Mouse (Mus musculus) spleen, adult 2 months (tissue): ENCODE measurements around the gene Adamts4. TPM values are rescaled to one million over a fixed set of nuclear protein-coding genes. Genes with fewer than 3 reads are reported as not detected.

Experiments
- DNase-seq, 2 experiments: peaks; one replicate each; pipeline versions ENCODE4 v3.0.0 to v3.0.0-alpha.2; 2012 to 2021; ENCODE audit warnings: low spot score in 2 of 2, low read depth in 1 of 2
- H3K27ac ChIP-seq: fragments of 200-500 bp; 2 replicates; pipeline ENCODE4 v1.5.1; 2012; ENCODE audit warnings: low read length, inconsistent platforms; ENCODE audit not compliant: insufficient read depth
- H3K27me3 ChIP-seq: fragments of 200-500 bp; 2 replicates; pipeline ENCODE4 v1.6.1; 2012; ENCODE audit warnings: mild to moderate bottlenecking, moderate library complexity, low read length, inconsistent platforms; ENCODE audit not compliant: control insufficient read depth, insufficient read depth
- H3K36me3 ChIP-seq: fragments of 200-500 bp; 2 replicates; pipeline ENCODE4 v1.6.1; 2012; ENCODE audit warnings: mild to moderate bottlenecking, low read length, inconsistent platforms; ENCODE audit not compliant: control insufficient read depth, insufficient read depth
- H3K4me1 ChIP-seq: fragments of 200-500 bp; 2 replicates; pipeline ENCODE4 v1.6.1; 2011; ENCODE audit warnings: inconsistent platforms; ENCODE audit not compliant: control insufficient read depth, insufficient read depth, insufficient read length
- H3K4me3 ChIP-seq: fragments of 200-500 bp; 2 replicates; pipeline ENCODE4 v1.5.1; 2011; ENCODE audit warnings: mild to moderate bottlenecking, inconsistent platforms; ENCODE audit not compliant: insufficient read depth, insufficient read length; ENCODE audit errors: extremely low read depth
- CTCF ChIP-seq: fragments of 200-500 bp; IDR thresholded peaks from 2 replicates; pipeline ENCODE4 v1.5.1; 2011; ENCODE audit warnings: mild to moderate bottlenecking, inconsistent platforms; ENCODE audit not compliant: insufficient read depth, insufficient read length, insufficient replicate concordance; ENCODE audit errors: extremely low read depth
- POLR2A ChIP-seq: fragments of 200-500 bp; IDR thresholded peaks from 2 replicates; pipeline ENCODE4 v1.6.1; 2011; ENCODE audit warnings: low read depth, low read length, inconsistent platforms
- WGBS: fragments of 180-500 bp; shearing (Covaris S2); methylation state at CpG from one replicate; pipeline ENCODE4 v1.1.7; 2018; 5-methylcytosine and 5-hydroxymethylcytosine counted together
- polyA plus RNA-seq: library from polyadenylated mRNA; depleted of rRNA; stranded (reverse); fragments of >200 nt; gene quantifications from 2 replicates; pipeline ENCODE4 v1.2.3, GENCODE M21; 2012; rRNA removed

Gene Adamts4
- polyA plus RNA-seq, result 0.63 and 0.64 TPM in 2 replicates

GRCm38 (mm10) chr1:171249913-171250600, at the start of gene Adamts4:
Adamts4 (plus strand) TSS chr1:171250421.
- H3K27me3 ChIP-seq, result 0 out of 2 replicates have a peak, but pooled peaks cover 1% of the 10 kb centered on the region
- no peaks in the 10 kb centered on the region for H3K36me3 ChIP-seq
- TF ChIP-seq CTCF, result no peak
- TF ChIP-seq POLR2A, result no peak
- no peak for DNase-seq
- H3K4me1 ChIP-seq, result peaks cover 4% of the 10 kb centered on the region; the same call in 1 of the 2 replicates
- no peak within 1 kb of the TSS for H3K4me3 ChIP-seq
- H3K27ac ChIP-seq, result no peak within 1 kb of the TSS
- 30% methylated on average over 5 of the region's 5 CpGs for WGBS

- Histone ChIP-seq H3K27me3 (0 out of 2 replicates have a peak, but pooled peaks cover 2% of the 10 kb centered on the region), H3K27ac (no peak overlapping the region), H3K36me3 (no peaks in the 10 kb centered on the region), H3K4me1 (peaks cover 2% of the 10 kb centered on the region; the same call in 1 of the 2 replicates), H3K4me3 (no peak overlapping the region)
- DNase-seq, result no peak
- WGBS, result 94% methylated on average over 1 of the region's 1 CpGs
- TF ChIP-seq POLR2A (no peak), CTCF (no peak)
Observed at GRCm38 (mm10) chr1:171200769-171201168, 49.5 kb upstream of the Adamts4 start.

GRCm38 (mm10) chr1:171203471-171204248, 46.6 kb upstream of the Adamts4 start:
- no peaks in the 10 kb centered on the region for H3K36me3 ChIP-seq
- DNase-seq, result no peak
- WGBS, result 51% methylated on average over 11 of the region's 11 CpGs
- H3K4me1 ChIP-seq, result no peaks in the 10 kb centered on the region
- H3K27me3 ChIP-seq, result no peaks in the 10 kb centered on the region
- H3K4me3 ChIP-seq, result no peak overlapping the region
- H3K27ac ChIP-seq, result no peak overlapping the region
- TF ChIP-seq POLR2A (no peak), CTCF (no peak)

- H3K27me3 ChIP-seq, result no peaks in the 10 kb centered on the region
- 91% methylated on average over 7 of the region's 7 CpGs for WGBS
- H3K27ac ChIP-seq, result no peak overlapping the region
- H3K4me3 ChIP-seq, result no peak overlapping the region
- no peaks in the 10 kb centered on the region for H3K4me1 ChIP-seq
- TF ChIP-seq CTCF, result no peak
- TF ChIP-seq POLR2A, result no peak
- H3K36me3 ChIP-seq, result no peaks in the 10 kb centered on the region
- no peak for DNase-seq
Observed at GRCm38 (mm10) chr1:171204249-171204644, 46.0 kb upstream of the Adamts4 start.

GRCm38 (mm10) chr1:171205704-171206493, 44.3 kb upstream of the Adamts4 start:
- no peaks in the 10 kb centered on the region for H3K4me1 ChIP-seq
- no peak for DNase-seq
- H3K27ac ChIP-seq, result no peak overlapping the region
- WGBS, result 72% methylated on average over 6 of the region's 6 CpGs
- no peaks in the 10 kb centered on the region for H3K36me3 ChIP-seq
- TF ChIP-seq POLR2A, result no peak
- no peak for TF ChIP-seq CTCF
- H3K27me3 ChIP-seq, result no peaks in the 10 kb centered on the region
- no peak overlapping the region for H3K4me3 ChIP-seq

GRCm38 (mm10) chr1:171209409-171209808, 40.8 kb upstream of the Adamts4 start:
- H3K36me3 ChIP-seq, result no peaks in the 10 kb centered on the region
- no peak for DNase-seq
- no peak overlapping the region for H3K27ac ChIP-seq
- 21% methylated on average over 4 of the region's 4 CpGs for WGBS
- H3K4me1 ChIP-seq, result no peaks in the 10 kb centered on the region
- TF ChIP-seq CTCF (no peak), POLR2A (no peak)
- no peaks in the 10 kb centered on the region for H3K27me3 ChIP-seq
- no peak overlapping the region for H3K4me3 ChIP-seq

- TF ChIP-seq POLR2A (no peak), CTCF (no peak)
- WGBS, result 84% methylated on average over 3 of the region's 3 CpGs
- H3K27ac ChIP-seq, result no peak overlapping the region
- DNase-seq, result no peak
- no peaks in the 10 kb centered on the region for H3K36me3 ChIP-seq
- no peaks in the 10 kb centered on the region for H3K27me3 ChIP-seq
- H3K4me1 ChIP-seq, result no peaks in the 10 kb centered on the region
- no peak overlapping the region for H3K4me3 ChIP-seq
Observed at GRCm38 (mm10) chr1:171212854-171213253, 37.4 kb upstream of the Adamts4 start.
